Comparison of ENCODE assay signal across 15 mouse cellular contexts in the genomic region with DNA sequence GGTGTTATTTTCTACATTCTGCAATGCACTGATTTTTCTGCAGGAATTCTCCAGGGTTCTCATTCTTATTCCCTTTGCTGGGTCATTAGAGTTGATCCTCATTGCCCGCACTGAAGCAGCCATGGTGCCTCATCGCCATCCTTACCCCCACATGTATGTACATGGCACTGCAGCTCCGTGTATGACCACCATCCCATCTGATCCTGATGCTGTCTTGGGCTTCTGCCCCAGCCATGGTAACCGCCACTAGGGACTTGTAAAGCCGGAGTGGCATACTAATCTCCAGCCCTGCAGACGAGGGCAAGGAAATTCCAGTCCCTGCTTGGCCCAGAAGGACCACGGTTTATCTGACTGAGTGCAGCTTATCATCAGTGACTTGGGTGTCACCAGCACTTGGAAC.
DNase-seq lines count a peak whose midpoint lies in the region; ATAC-seq lines count a peak whose summit lies in the region.
"Had no signal": no experiment of that assay in that cellular context is flagged by ENCODE, and none has a peak within 500 bp of the region (broad histone marks: within the 10 kb centered on the region; RNA-seq: fewer than 3 reads in every experiment).

No protein-coding gene starts in this region.

- WGBS in hindbrain, embryonic 16.5 days = 52% methylated on average over 7 of the region's 7 CpGs
- 58% methylated on average over 7 of the region's 7 CpGs for WGBS in hindbrain, embryonic 13.5 days
- 48% methylated on average over 7 of the region's 7 CpGs for WGBS in lung, embryonic 16.5 days

- no peaks in the 10 kb centered on the region for H3K27me3 ChIP-seq in hindbrain, embryonic 16.5 days (replicated peaks; ENCODE audit: control insufficient read depth, insufficient read depth, low read length)
- no peaks in the 10 kb centered on the region for H3K27me3 ChIP-seq in hindbrain, embryonic 13.5 days
- H3K27me3 ChIP-seq in lung, embryonic 16.5 days (ENCODE audit: control insufficient read depth, insufficient read depth, low read depth, low read length) = no peaks in the 10 kb centered on the region; the same call in 1 of the 2 replicates
- H3K27me3 ChIP-seq: limb, embryonic 15.5 days; neural tube, embryonic 15.5 days had no signal

- H3K4me3 ChIP-seq in hindbrain, embryonic 16.5 days (ENCODE audit: low read length) = no peak overlapping the region
- H3K4me3 ChIP-seq in hindbrain, embryonic 13.5 days = no peak overlapping the region
- H3K4me3 ChIP-seq in lung, embryonic 16.5 days (ENCODE audit: low read length) = no peak overlapping the region
- H3K4me3 ChIP-seq: limb, embryonic 15.5 days; neural tube, embryonic 15.5 days had no signal

- H3K9ac ChIP-seq in hindbrain, embryonic 16.5 days (ENCODE audit: low read depth, low read length) = no peak overlapping the region
- no peak overlapping the region for H3K9ac ChIP-seq in hindbrain, embryonic 13.5 days
- no peak overlapping the region for H3K9ac ChIP-seq in lung, embryonic 16.5 days (ENCODE audit: low read length)
- H3K9ac ChIP-seq: limb, embryonic 15.5 days; neural tube, embryonic 15.5 days had no signal

- no peaks in the 10 kb centered on the region for H3K36me3 ChIP-seq in hindbrain, embryonic 16.5 days (ENCODE audit: control insufficient read depth, insufficient read depth, low read length)
- H3K36me3 ChIP-seq in hindbrain, embryonic 13.5 days = no peaks in the 10 kb centered on the region
- H3K36me3 ChIP-seq in lung, embryonic 16.5 days (ENCODE audit: control insufficient read depth, insufficient read depth, low read length) = no peaks in the 10 kb centered on the region
- H3K36me3 ChIP-seq: limb, embryonic 15.5 days; neural tube, embryonic 15.5 days had no signal

- H3K9me3 ChIP-seq in hindbrain, embryonic 16.5 days (ENCODE audit: control insufficient read depth, low read length) = no peaks in the 10 kb centered on the region
- H3K9me3 ChIP-seq in hindbrain, embryonic 13.5 days = no peaks in the 10 kb centered on the region
- H3K9me3 ChIP-seq in lung, embryonic 16.5 days (ENCODE audit: control insufficient read depth, low read length) = no peaks in the 10 kb centered on the region
- H3K9me3 ChIP-seq: limb, embryonic 15.5 days; neural tube, embryonic 15.5 days had no signal

- no peak overlapping the region for H3K27ac ChIP-seq in hindbrain, embryonic 16.5 days (ENCODE audit: low read depth, low read length)
- H3K27ac ChIP-seq in hindbrain, embryonic 13.5 days = no peak overlapping the region
- peak overlapping the region; percentile 15 for H3K27ac ChIP-seq in lung, embryonic 16.5 days (ENCODE audit: low read length)
- H3K27ac ChIP-seq: limb, embryonic 15.5 days; neural tube, embryonic 15.5 days had no signal

- no peak overlapping the region for H3K4me2 ChIP-seq in hindbrain, embryonic 16.5 days (ENCODE audit: low read length)
- no peak overlapping the region for H3K4me2 ChIP-seq in hindbrain, embryonic 13.5 days
- no peak overlapping the region for H3K4me2 ChIP-seq in lung, embryonic 16.5 days (ENCODE audit: low read depth, low read length)
- H3K4me2 ChIP-seq: limb, embryonic 15.5 days; neural tube, embryonic 15.5 days had no signal

- peak; percentile 40; the same call in 1 of the 2 replicates for ATAC-seq in hindbrain, embryonic 16.5 days
- no peak for ATAC-seq in hindbrain, embryonic 13.5 days (ENCODE audit: low FRiP score)
- ATAC-seq in lung, embryonic 16.5 days (ENCODE audit: low read depth) = no peak

- DNase-seq in heart, adult 11 months = peak; percentile 86
- no peak for DNase-seq in heart, adult 9 months (ENCODE audit: low spot score in 2 of 2)
- DNase-seq in lung, postnatal 14 days = no peak
- DNase-seq in thymus, postnatal 4 days = peak; percentile 4
- DNase-seq in thymus, postnatal 25 days = no peak
- DNase-seq: adrenal gland, adult 2 months; cerebellum, postnatal 10 days; gastrocnemius, postnatal 36 days; kidney, adult 11 months; right cerebral cortex, postnatal 4 days had no signal

- H3K4me1 ChIP-seq in hindbrain, embryonic 16.5 days (ENCODE audit: control insufficient read depth, insufficient read depth, low read depth, low read length) = peaks cover 3% of the 10 kb centered on the region; the same call in 1 of the 2 replicates
- peaks cover 10% of the 10 kb centered on the region for H3K4me1 ChIP-seq in hindbrain, embryonic 13.5 days (replicated peaks)
- peaks cover 17% of the 10 kb centered on the region; the same call in 1 of the 2 replicates for H3K4me1 ChIP-seq in lung, embryonic 16.5 days (replicated peaks; ENCODE audit: control insufficient read depth, insufficient read depth, low read length)

Comparison
In these comparisons a context has a peak if more than half of its experiments do, and no peak if none do; other contexts are left out.
1. DNase-seq: peak in heart, adult 11 months (single experiment) and thymus, postnatal 4 days (single experiment); none in heart, adult 9 months (0 of 2), lung, postnatal 14 days (single experiment) and thymus, postnatal 25 days (single experiment).